Mouse (Mus musculus) embryonic facial prominence, embryonic 15.5 days (tissue): ENCODE measurements around the gene Ppm1l. TPM values are rescaled to one million over a fixed set of nuclear protein-coding genes. Genes with fewer than 3 reads are reported as not detected.
"Not testable (repeated sequence)": the region's sequence is repeated elsewhere in the genome, so short reads cannot be mapped to it uniquely, and the experiment has no call there.

Experiments
- ATAC-seq: fragments of 200-750 bp; cut with Nextera tagmentation; 2 replicates; pipeline ENCODE4 v1.8.0; 2017; ENCODE audit warnings: low read depth, moderate TSS enrichment; ENCODE audit not compliant: insufficient number of reproducible peaks, low FRiP score, low TSS enrichment
- H3K27ac ChIP-seq: fragments of 300-500 bp; sonication (generic); replicated peaks from 2 replicates; pipeline ENCODE4 v1.5.1; 2015; ENCODE audit warnings: mild to moderate bottlenecking, inconsistent platforms
- H3K27me3 ChIP-seq: fragments of 300-500 bp; sonication (generic); 2 replicates; pipeline ENCODE4 v1.6.1; 2015; ENCODE audit warnings: inconsistent platforms
- H3K36me3 ChIP-seq: fragments of 300-500 bp; sonication (generic); 2 replicates; pipeline ENCODE4 v1.6.1; 2015; ENCODE audit warnings: mild to moderate bottlenecking, inconsistent platforms
- H3K4me1 ChIP-seq: fragments of 300-500 bp; sonication (generic); 2 replicates; pipeline ENCODE4 v1.6.1; 2015; ENCODE audit warnings: inconsistent platforms
- H3K4me2 ChIP-seq: fragments of 300-500 bp; sonication (generic); replicated peaks from 2 replicates; pipeline ENCODE4 v1.6.1; 2015; ENCODE audit warnings: mild to moderate bottlenecking, inconsistent platforms
- H3K4me3 ChIP-seq: fragments of 300-500 bp; sonication (generic); replicated peaks from 2 replicates; pipeline ENCODE4 v1.5.1; 2015; ENCODE audit warnings: mild to moderate bottlenecking, inconsistent platforms
- H3K9ac ChIP-seq: fragments of 300-500 bp; sonication (generic); 2 replicates; pipeline ENCODE4 v1.6.1; 2015; ENCODE audit warnings: inconsistent platforms
- H3K9me3 ChIP-seq: fragments of 300-500 bp; sonication (generic); replicated peaks from 2 replicates; pipeline ENCODE4 v1.6.1; 2016; ENCODE audit warnings: inconsistent platforms
- WGBS: fragments of 180-500 bp; shearing (Covaris S2); methylation state at CpG from one replicate; pipeline ENCODE4 v1.1.7; 2015; 5-methylcytosine and 5-hydroxymethylcytosine counted together
- polyA plus RNA-seq: library from polyadenylated mRNA; unstranded; fragments of >200 nt; fragmentation: Nextera tagmentation; extraction: Ambion mirVana; gene quantifications from 2 replicates; pipeline ENCODE4 v1.2.1, GENCODE M21; 2015

Gene Ppm1l
- polyA plus RNA-seq, 1 experiment from 2014 or later, result 7.3 TPM

DNA sequence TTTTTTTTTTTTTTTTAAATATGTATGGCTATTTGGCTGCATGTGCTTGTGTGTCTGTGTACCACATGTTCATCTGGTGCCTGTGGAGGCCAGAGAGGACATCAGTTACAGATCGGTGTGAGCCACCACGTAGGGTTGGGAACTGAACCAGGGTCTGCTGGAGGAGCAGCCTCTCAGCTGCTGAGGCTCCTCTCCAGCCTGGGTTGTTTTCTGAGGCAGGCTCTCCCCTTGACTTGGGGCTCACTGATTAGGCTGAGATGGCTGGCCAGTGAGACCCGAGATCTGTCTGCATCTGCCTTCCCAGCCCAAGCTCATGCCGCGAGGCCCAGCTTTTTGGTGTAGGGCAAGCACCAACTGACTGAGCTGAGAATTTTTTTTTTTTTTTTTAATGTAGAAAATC, 57.9 kb downstream of the Ppm1l start:
- no peaks in the 10 kb centered on the region for H3K36me3 ChIP-seq
- WGBS, result 78% methylated on average over 5 of the region's 5 CpGs
- H3K9ac ChIP-seq, result no peak overlapping the region
- no peak for ATAC-seq
- H3K4me1 ChIP-seq, result no peaks in the 10 kb centered on the region
- no peak overlapping the region for H3K4me3 ChIP-seq
- H3K27ac ChIP-seq, result no peak overlapping the region
- H3K27me3 ChIP-seq, result no peaks in the 10 kb centered on the region
- no peak overlapping the region for H3K4me2 ChIP-seq
- no peaks in the 10 kb centered on the region for H3K9me3 ChIP-seq

DNA sequence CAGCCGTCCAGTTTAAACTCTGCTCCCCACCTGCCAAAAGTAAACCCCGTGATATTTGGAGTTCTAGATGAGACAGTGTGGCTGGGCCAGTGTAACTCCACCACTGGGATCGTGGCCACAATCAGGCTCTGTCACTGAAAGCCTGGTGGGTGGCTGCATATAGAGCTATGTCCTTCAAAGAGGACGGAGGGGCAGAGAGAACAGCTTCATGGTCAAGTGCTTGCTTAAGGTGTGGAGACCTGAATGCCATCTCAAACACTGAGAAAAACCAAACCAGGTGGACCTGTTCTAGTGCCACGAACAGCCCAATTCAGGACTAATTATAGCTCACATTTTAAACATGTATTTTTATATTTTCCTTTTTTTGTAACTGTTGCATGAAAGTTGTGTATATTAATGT, 58.3 kb downstream of the Ppm1l start:
- no peaks in the 10 kb centered on the region for H3K9me3 ChIP-seq
- no peaks in the 10 kb centered on the region for H3K4me1 ChIP-seq
- no peak overlapping the region for H3K4me3 ChIP-seq
- ATAC-seq, result no peak
- no peak overlapping the region for H3K4me2 ChIP-seq
- no peak overlapping the region for H3K9ac ChIP-seq
- no peaks in the 10 kb centered on the region for H3K36me3 ChIP-seq
- 83% methylated on average over 5 of the region's 5 CpGs for WGBS
- H3K27ac ChIP-seq, result no peak overlapping the region
- no peaks in the 10 kb centered on the region for H3K27me3 ChIP-seq

DNA sequence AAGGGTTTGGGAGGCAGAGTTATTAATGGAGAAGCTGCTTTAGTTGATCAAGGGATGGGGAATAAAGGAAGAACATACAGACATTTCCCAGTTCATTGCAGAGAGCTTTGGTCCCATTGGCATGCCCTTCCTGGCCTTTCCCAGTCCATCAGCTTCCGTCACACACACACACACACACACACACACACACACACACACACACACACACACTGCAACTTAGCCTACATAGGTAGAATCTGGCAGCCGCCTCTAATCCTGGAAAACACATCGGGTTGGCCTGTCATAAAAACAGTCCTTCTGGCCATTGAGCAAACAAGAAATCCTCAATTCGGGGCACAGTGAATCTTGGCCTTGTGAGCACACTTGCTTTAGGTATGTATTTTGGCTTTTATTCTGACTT, 64.6 kb downstream of the Ppm1l start:
- no peaks in the 10 kb centered on the region for H3K27me3 ChIP-seq
- no peak overlapping the region for H3K9ac ChIP-seq
- no peaks in the 10 kb centered on the region for H3K36me3 ChIP-seq
- no peak overlapping the region for H3K4me3 ChIP-seq
- H3K27ac ChIP-seq, result no peak overlapping the region
- no peak for ATAC-seq
- H3K4me1 ChIP-seq, result no peaks in the 10 kb centered on the region
- WGBS, result 88% methylated on average over 4 of the region's 4 CpGs
- no peaks in the 10 kb centered on the region for H3K9me3 ChIP-seq
- no peak overlapping the region for H3K4me2 ChIP-seq

DNA sequence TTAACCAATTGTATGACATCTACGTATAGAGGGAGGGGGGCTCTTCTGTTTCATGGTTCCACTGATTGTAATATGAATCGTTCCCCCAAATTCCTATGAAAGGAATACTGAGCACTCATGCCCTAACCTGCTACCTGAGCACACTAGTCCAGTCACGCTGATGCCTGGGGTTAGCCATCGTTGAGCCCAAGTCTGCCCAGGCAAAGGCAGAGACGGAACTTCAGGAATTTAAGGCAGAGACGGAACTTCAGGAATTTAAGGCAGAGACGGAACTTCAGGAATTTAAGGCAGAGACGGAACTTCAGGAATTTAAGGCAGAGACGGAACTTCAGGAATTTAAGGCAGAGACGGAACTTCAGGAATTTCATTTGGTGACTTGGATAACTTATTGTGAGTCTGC, 75.2 kb downstream of the Ppm1l start:
- not testable (repeated sequence) for H3K4me2 ChIP-seq, ATAC-seq, H3K9ac ChIP-seq, H3K9me3 ChIP-seq, H3K36me3 ChIP-seq, H3K27me3 ChIP-seq, H3K4me3 ChIP-seq, H3K4me1 ChIP-seq, H3K27ac ChIP-seq
- WGBS, result 53% methylated on average over 10 of the region's 10 CpGs

DNA sequence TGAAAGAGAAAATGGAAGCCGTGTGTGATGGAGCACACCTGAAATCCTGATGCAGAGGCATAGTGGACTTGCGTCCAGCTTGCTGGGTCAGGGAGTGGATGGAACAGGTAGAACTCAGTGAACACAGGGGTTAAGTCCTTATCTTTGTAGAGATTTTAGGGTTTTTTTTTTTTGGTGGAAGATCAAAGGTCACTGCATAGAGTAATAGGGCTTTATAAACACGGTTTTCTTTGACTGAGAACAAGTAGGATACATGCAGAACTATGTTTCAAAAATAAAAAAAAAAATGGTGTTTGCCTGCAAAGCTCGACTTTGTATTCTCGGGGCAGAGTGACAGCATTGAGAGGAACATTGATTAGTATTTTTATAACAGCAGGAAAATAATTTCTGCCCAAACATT, 75.6 kb downstream of the Ppm1l start:
- 83% methylated on average over 5 of the region's 5 CpGs for WGBS
- H3K9me3 ChIP-seq, result no peaks in the 10 kb centered on the region
- no peaks in the 10 kb centered on the region for H3K4me1 ChIP-seq
- no peak for ATAC-seq
- no peak overlapping the region for H3K4me2 ChIP-seq
- H3K27ac ChIP-seq, result no peak overlapping the region
- H3K27me3 ChIP-seq, result no peaks in the 10 kb centered on the region
- H3K9ac ChIP-seq, result no peak overlapping the region
- H3K4me3 ChIP-seq, result no peak overlapping the region
- no peaks in the 10 kb centered on the region for H3K36me3 ChIP-seq

DNA sequence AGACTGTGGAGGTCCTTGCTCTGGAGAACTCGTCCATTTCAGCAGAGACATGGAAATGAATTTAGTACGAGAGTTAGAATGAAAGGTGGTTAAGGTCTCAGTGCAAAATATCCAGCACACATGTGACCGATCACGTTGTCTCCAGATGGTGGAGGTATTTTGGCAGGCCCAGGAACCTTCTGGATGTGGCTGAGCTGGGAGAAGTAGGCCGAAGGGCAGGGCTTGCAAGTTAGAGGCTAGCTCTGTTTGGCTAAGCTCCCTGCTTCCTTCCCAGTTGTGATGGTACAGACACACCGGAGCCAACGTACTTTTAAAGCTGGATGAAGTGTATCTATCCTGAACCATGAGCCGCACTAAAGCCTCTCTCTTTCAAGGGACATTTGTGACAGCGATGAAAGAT, 76.4 kb downstream of the Ppm1l start:
- H3K4me2 ChIP-seq, result no peak overlapping the region
- H3K36me3 ChIP-seq, result no peaks in the 10 kb centered on the region
- WGBS, result 78% methylated on average over 9 of the region's 9 CpGs
- H3K9ac ChIP-seq, result no peak overlapping the region
- H3K27ac ChIP-seq, result no peak overlapping the region
- no peaks in the 10 kb centered on the region for H3K27me3 ChIP-seq
- no peak overlapping the region for H3K4me3 ChIP-seq
- no peaks in the 10 kb centered on the region for H3K4me1 ChIP-seq
- ATAC-seq, result no peak
- H3K9me3 ChIP-seq, result no peaks in the 10 kb centered on the region

DNA sequence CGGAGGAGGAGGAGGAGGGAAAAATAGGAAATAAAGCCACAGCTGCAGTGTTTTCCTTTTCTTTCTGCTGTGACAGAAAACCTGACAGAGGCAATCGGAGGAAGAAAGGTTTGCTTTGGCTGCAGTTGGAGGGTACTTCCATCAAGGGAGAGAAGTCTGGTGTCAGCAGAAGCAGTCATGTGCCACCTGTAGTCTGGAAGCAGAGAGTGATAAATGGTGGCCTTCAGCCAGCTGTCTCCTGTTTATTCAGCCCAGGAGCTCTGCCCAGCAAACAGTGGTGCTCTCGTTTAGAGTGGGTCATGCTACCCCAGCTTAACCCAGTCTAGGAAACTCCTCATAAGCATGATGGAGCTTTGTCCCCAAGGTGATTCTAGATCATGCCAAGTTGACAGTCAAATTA, 77.3 kb downstream of the Ppm1l start:
- H3K4me1 ChIP-seq, result no peaks in the 10 kb centered on the region
- H3K27me3 ChIP-seq, result no peaks in the 10 kb centered on the region
- no peak overlapping the region for H3K27ac ChIP-seq
- no peaks in the 10 kb centered on the region for H3K36me3 ChIP-seq
- H3K4me2 ChIP-seq, result no peak overlapping the region
- ATAC-seq, result no peak
- no peak overlapping the region for H3K4me3 ChIP-seq
- no peak overlapping the region for H3K9ac ChIP-seq
- no peaks in the 10 kb centered on the region for H3K9me3 ChIP-seq
- WGBS, result 64% methylated on average over 3 of the region's 3 CpGs

DNA sequence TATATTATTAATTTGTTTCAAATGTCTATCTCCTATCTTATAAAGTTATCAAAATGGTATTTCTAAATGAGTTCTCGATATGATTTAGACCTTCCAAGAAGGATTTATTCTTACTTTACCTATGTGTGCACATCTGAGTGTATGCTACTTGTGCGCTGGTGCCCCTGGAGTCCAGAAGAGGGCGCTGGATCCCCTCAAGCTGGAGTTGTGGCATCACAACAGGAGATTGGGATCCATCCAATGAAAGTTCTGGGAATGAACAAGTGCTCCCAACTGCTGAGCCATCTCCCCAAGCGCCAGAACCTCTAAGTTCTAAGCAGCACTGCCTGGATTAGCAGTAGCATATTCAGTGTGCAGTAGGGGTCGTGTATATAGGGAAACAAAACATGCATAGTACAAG, 78.4 kb downstream of the Ppm1l start:
- no peaks in the 10 kb centered on the region for H3K27me3 ChIP-seq
- 85% methylated on average over 5 of the region's 5 CpGs for WGBS
- no peak overlapping the region for H3K27ac ChIP-seq
- H3K9me3 ChIP-seq, result no peaks in the 10 kb centered on the region
- ATAC-seq, result no peak
- no peak overlapping the region for H3K9ac ChIP-seq
- H3K4me3 ChIP-seq, result no peak overlapping the region
- no peaks in the 10 kb centered on the region for H3K36me3 ChIP-seq
- H3K4me1 ChIP-seq, result no peaks in the 10 kb centered on the region
- H3K4me2 ChIP-seq, result no peak overlapping the region

DNA sequence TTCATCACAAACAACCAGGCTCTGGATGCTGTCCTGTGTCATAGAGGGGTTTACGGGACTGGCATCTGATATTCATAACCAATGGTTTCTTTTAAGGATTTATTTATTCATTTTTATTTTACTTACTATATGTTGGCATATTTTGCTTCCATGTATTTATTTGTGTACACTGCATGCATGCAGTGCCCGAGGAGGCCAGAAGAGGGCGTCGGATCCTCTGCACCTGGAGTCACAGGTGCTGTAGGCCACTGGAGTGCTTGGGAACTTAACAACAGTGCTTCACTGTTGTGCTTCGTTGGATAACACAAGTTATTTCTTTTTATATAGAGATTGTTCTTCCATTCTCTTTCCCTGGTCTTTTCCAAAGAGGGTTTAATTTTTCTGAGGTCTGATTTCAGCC, 81.1 kb downstream of the Ppm1l start:
- Histone ChIP-seq H3K4me3 (no peak overlapping the region), H3K4me1 (no peaks in the 10 kb centered on the region), H3K4me2 (no peak overlapping the region), H3K9ac (no peak overlapping the region), H3K27me3 (no peaks in the 10 kb centered on the region), H3K36me3 (no peaks in the 10 kb centered on the region), H3K9me3 (no peaks in the 10 kb centered on the region), H3K27ac (no peak overlapping the region)
- no peak for ATAC-seq
- 69% methylated on average over 5 of the region's 5 CpGs for WGBS

DNA sequence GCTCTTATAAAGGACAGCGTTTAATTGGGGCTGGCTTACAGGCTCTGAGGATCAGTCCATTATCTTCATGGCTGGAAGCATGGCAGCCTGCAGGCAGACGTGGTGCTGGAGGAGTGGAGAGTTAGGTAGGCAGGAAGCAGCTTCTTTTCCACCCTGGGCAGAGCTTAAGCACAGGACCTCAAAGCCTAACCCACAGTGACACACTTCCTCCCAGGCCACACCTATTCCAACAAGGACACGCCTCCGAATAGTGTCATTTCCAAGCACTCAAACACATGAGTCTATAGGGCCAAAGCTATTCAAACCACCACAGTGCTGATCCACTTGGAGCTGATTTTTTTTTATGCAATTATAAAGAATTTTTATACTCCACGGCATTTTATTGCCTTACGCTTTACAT, 82.7 kb downstream of the Ppm1l start:
- 80% methylated on average over 6 of the region's 6 CpGs for WGBS
- H3K9me3 ChIP-seq, result no peaks in the 10 kb centered on the region
- no peak for ATAC-seq
- no peak overlapping the region for H3K4me3 ChIP-seq
- H3K27me3 ChIP-seq, result no peaks in the 10 kb centered on the region
- no peak overlapping the region for H3K4me2 ChIP-seq
- H3K36me3 ChIP-seq, result no peaks in the 10 kb centered on the region
- no peaks in the 10 kb centered on the region for H3K4me1 ChIP-seq
- H3K27ac ChIP-seq, result no peak overlapping the region
- H3K9ac ChIP-seq, result no peak overlapping the region

DNA sequence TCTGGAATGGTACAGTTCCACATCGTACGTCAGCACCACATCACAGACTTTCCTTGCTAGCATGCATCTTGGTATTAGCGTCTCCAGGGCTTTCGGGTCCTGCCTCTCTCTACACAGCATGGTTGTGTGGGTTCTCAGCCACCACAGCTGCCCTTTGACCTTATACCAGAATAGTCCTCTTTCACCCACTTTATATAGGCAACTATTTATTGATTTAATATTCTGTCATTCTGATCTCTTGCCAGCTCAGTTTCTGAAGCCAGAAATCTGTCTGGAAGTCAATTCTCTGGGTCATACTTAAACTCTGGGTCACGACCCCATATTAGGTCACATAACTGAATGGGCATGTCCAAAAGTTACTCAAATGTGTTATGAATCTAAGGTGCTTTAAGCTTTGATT, 86.5 kb downstream of the Ppm1l start:
- no peak for ATAC-seq
- Histone ChIP-seq H3K4me1 (no peaks in the 10 kb centered on the region), H3K27me3 (no peaks in the 10 kb centered on the region), H3K4me2 (no peak overlapping the region), H3K27ac (no peak overlapping the region), H3K4me3 (no peak overlapping the region), H3K9ac (no peak overlapping the region), H3K36me3 (no peaks in the 10 kb centered on the region), H3K9me3 (no peaks in the 10 kb centered on the region)
- WGBS, result 81% methylated on average over 5 of the region's 5 CpGs

DNA sequence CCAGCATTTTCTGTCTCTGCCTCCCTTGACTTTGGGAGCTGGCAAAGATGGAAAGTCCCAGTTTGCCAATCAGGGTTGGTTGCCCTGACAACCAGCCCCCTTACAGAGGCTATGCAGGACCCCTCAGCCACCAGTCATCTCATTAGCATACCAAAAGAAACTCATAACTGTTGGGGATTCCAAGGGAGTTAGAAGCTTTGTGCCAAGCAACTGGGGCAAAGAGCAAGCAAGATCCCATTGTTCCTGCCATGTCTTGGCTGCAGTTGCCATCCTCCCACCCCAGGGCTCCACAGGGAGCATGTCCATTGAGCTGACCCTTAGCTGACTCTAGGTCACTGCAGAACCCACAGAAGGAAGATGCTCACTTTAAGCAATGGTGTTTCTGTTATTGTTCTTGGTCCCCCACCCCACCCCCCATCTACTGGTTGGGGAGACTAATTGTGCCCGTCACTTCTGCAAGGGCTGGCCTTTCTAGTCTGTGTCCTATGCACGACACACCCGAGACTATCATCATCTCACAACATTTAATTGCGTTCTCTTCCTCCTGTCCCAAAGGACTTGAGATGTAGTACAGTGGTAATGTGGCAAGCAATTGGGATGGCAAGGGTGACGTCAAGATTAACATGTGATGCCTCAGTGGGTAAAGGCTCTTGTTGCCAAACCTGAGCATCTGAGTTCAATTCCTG, 89.7 kb downstream of the Ppm1l start:
- no peak overlapping the region for H3K27ac ChIP-seq
- WGBS, result 83% methylated on average over 5 of the region's 5 CpGs
- no peaks in the 10 kb centered on the region for H3K36me3 ChIP-seq
- no peaks in the 10 kb centered on the region for H3K27me3 ChIP-seq
- H3K4me1 ChIP-seq, result peaks cover 7% of the 10 kb centered on the region; the same call in 1 of the 2 replicates
- no peak overlapping the region for H3K9ac ChIP-seq
- H3K4me3 ChIP-seq, result no peak overlapping the region
- no peaks in the 10 kb centered on the region for H3K9me3 ChIP-seq
- H3K4me2 ChIP-seq, result no peak overlapping the region
- ATAC-seq, result no peak
